Mouse (Mus musculus) midbrain, postnatal 0 days (tissue): ENCODE measurements around the gene Srebf1. TPM values are rescaled to one million over a fixed set of nuclear protein-coding genes. Genes with fewer than 3 reads are reported as not detected.

Experiments used
- ATAC-seq: fragments of 200-750 bp; cut with Nextera tagmentation; 2 replicates; pipeline ENCODE4 v1.8.0; 2017; ENCODE audit warnings: moderate number of reproducible peaks, mild to moderate bottlenecking, moderate TSS enrichment, moderate library complexity; ENCODE audit not compliant: low FRiP score
- DNase-seq: peaks from one replicate; pipeline ENCODE4 v3.0.0-alpha.2; 2015; ENCODE audit warnings: low spot score
- H3K27ac ChIP-seq: fragments of 300-500 bp; sonication (generic); 2 replicates; pipeline ENCODE4 v1.5.1; 2014; ENCODE audit warnings: low read depth, mild to moderate bottlenecking, low read length, mixed read lengths
- H3K27me3 ChIP-seq: fragments of 300-500 bp; sonication (generic); 2 replicates; pipeline ENCODE4 v1.6.1; 2014; ENCODE audit warnings: low read length, control low read depth, mixed read lengths; ENCODE audit not compliant: insufficient read depth
- H3K36me3 ChIP-seq: fragments of 300-500 bp; sonication (generic); 2 replicates; pipeline ENCODE4 v1.6.1; 2014; ENCODE audit warnings: low read length, control low read depth, mixed read lengths; ENCODE audit not compliant: insufficient read depth
- H3K4me1 ChIP-seq: fragments of 300-500 bp; sonication (generic); 2 replicates; pipeline ENCODE4 v1.6.1; 2014; ENCODE audit warnings: mild to moderate bottlenecking, control low read depth, antibody characterized with exemption, low read length, mixed read lengths; ENCODE audit not compliant: insufficient read depth
- H3K4me2 ChIP-seq: fragments of 300-500 bp; sonication (generic); 2 replicates; pipeline ENCODE4 v1.6.1; 2014; ENCODE audit warnings: low read depth, mild to moderate bottlenecking, low read length, mixed read lengths; ENCODE audit not compliant: poor library complexity, severe bottlenecking
- H3K4me3 ChIP-seq: fragments of 300-500 bp; sonication (generic); 2 replicates; pipeline ENCODE4 v1.5.1; 2014; ENCODE audit warnings: low read depth, mild to moderate bottlenecking, low read length, moderate library complexity
- H3K9ac ChIP-seq: fragments of 300-500 bp; sonication (generic); replicated peaks from 2 replicates; pipeline ENCODE4 v1.6.1; 2014; ENCODE audit warnings: mild to moderate bottlenecking, low read length, moderate library complexity, mixed read lengths; ENCODE audit not compliant: poor library complexity, severe bottlenecking
- H3K9me3 ChIP-seq: fragments of 300-500 bp; sonication (generic); 2 replicates; pipeline ENCODE4 v1.6.1; 2016; ENCODE audit warnings: low read length, control low read depth
- CTCF ChIP-seq: IDR thresholded peaks from 2 replicates; pipeline ENCODE4 v1.5.1; 2016; ENCODE audit warnings: antibody characterized with exemption, mild to moderate bottlenecking
- WGBS: fragments of 180-500 bp; shearing (Covaris S2); extraction: QIAGEN DNeasy Blood & Tissue Kit; methylation state at CpG from one replicate; pipeline ENCODE4 v1.1.7; 2014; 5-methylcytosine and 5-hydroxymethylcytosine counted together
- polyA plus RNA-seq: library from polyadenylated mRNA; unstranded; fragments of >200 nt; fragmentation: Nextera tagmentation; extraction: Ambion mirVana; gene quantifications from 2 replicates; pipeline ENCODE4 v1.2.1, GENCODE M21; 2015
- total RNA-seq: library from RNA; depleted of rRNA; stranded (reverse); fragments of >200 nt; gene quantifications from 2 replicates; pipeline ENCODE4 v1.2.3, GENCODE M21; 2014; rRNA removed

Gene Srebf1
- total RNA-seq, result 77.1 and 96.5 TPM in 2 replicates
- 34.5 and 38.1 TPM in 2 replicates for polyA plus RNA-seq

GRCm38 (mm10) chr11:60222469-60223236 lies at the start of gene Srebf1:
Gene Srebf1 (minus strand): TSS chr11:60222581.
- peak; percentile 55 for TF ChIP-seq CTCF
- peak; percentile 82 for ATAC-seq
- Histone ChIP-seq H3K9ac (0 out of 2 replicates have a peak within 1 kb of the TSS, but pooled peaks have one; percentile 2), H3K9me3 (no peaks in the 10 kb centered on the region), H3K4me3 (peak within 1 kb of the TSS; percentile 31), H3K4me2 (peak within 1 kb of the TSS; percentile 55), H3K36me3 (peaks cover 5% of the 10 kb centered on the region), H3K27me3 (no peaks in the 10 kb centered on the region), H3K4me1 (peaks cover 5% of the 10 kb centered on the region; the same call in 1 of the 2 replicates), H3K27ac (peak within 1 kb of the TSS; percentile 39)
- DNase-seq, result peak; percentile 72
- WGBS, result 5% methylated on average over 45 of the region's 46 CpGs

- TF ChIP-seq CTCF, result no peak
- DNase-seq (no peak), ATAC-seq (no peak)
- H3K36me3 ChIP-seq, result peaks cover 16% of the 10 kb centered on the region
- no peak overlapping the region for H3K4me3 ChIP-seq
- H3K9ac ChIP-seq, result no peak overlapping the region
- no peaks in the 10 kb centered on the region for H3K9me3 ChIP-seq
- H3K4me1 ChIP-seq, result no peaks in the 10 kb centered on the region; the same call in 1 of the 2 replicates
- H3K27ac ChIP-seq, result no peak overlapping the region
- H3K4me2 ChIP-seq, result no peak overlapping the region
- H3K27me3 ChIP-seq, result no peaks in the 10 kb centered on the region
- 60% methylated on average over 3 of the region's 3 CpGs for WGBS
Observed at GRCm38 (mm10) chr11:60268563-60268962, 46.2 kb upstream of the Srebf1 start.

- Histone ChIP-seq H3K4me3 (no peak overlapping the region), H3K9me3 (no peaks in the 10 kb centered on the region), H3K9ac (no peak overlapping the region), H3K27me3 (no peaks in the 10 kb centered on the region), H3K4me2 (no peak overlapping the region), H3K27ac (no peak overlapping the region), H3K36me3 (peaks cover 16% of the 10 kb centered on the region), H3K4me1 (no peaks in the 10 kb centered on the region; the same call in 1 of the 2 replicates)
- DNase-seq (no peak), ATAC-seq (no peak)
- 85% methylated on average over 4 of the region's 4 CpGs for WGBS
- no peak for TF ChIP-seq CTCF
Observed at GRCm38 (mm10) chr11:60265271-60265985, 43.0 kb upstream of the Srebf1 start.

GRCm38 (mm10) chr11:60264651-60265050 lies 42.3 kb upstream of the Srebf1 start:
- Histone ChIP-seq H3K27me3 (no peaks in the 10 kb centered on the region), H3K9ac (no peak overlapping the region), H3K36me3 (peaks cover 12% of the 10 kb centered on the region), H3K4me2 (no peak overlapping the region), H3K27ac (peak overlapping the region; percentile 32; the same call in 1 of the 2 replicates), H3K9me3 (no peaks in the 10 kb centered on the region), H3K4me1 (no peaks in the 10 kb centered on the region; the same call in 1 of the 2 replicates), H3K4me3 (no peak overlapping the region)
- WGBS, result 58% methylated on average over 1 of the region's 1 CpGs
- DNase-seq (peak; percentile 51), ATAC-seq (no peak)
- TF ChIP-seq CTCF, result no peak

- 40% methylated on average over 4 of the region's 4 CpGs for WGBS
- no peak for ATAC-seq
Observed at GRCm38 (mm10) chr11:60262396-60262795, 40.0 kb upstream of the Srebf1 start.

More at GRCm38 (mm10) chr11:60262396-60262795, 40.0 kb upstream of the Srebf1 start:
- H3K36me3 ChIP-seq, result peaks cover 11% of the 10 kb centered on the region
- no peaks in the 10 kb centered on the region for H3K27me3 ChIP-seq
- no peak for DNase-seq
- H3K9ac ChIP-seq, result 0 out of 2 replicates have a peak overlapping the region, but pooled peaks have one; percentile 29
- H3K4me2 ChIP-seq, result no peak overlapping the region
- peak overlapping the region; percentile 43 for H3K27ac ChIP-seq
- no peaks in the 10 kb centered on the region for H3K9me3 ChIP-seq
- no peak for TF ChIP-seq CTCF
- no peaks in the 10 kb centered on the region; the same call in 1 of the 2 replicates for H3K4me1 ChIP-seq
- H3K4me3 ChIP-seq, result no peak overlapping the region
